Mouse (Mus musculus) intestine, postnatal 0 days (tissue): Measurements from ENCODE around the gene Sfxn3. TPM values are rescaled to one million over a fixed set of nuclear protein-coding genes. Genes with fewer than 3 reads are reported as not detected.
"Not testable (repeated sequence)": the region's sequence is repeated elsewhere in the genome, so short reads cannot be mapped to it uniquely, and the experiment has no call there.

Experiments used
- ATAC-seq: fragments of 200-750 bp; cut with Nextera tagmentation; 2 replicates; pipeline ENCODE4 v1.8.0; 2017; ENCODE audit warnings: mild to moderate bottlenecking, moderate TSS enrichment, moderate library complexity
- H3K27ac ChIP-seq: fragments of 300-500 bp; sonication (generic); 2 replicates; pipeline ENCODE4 v1.5.1; 2014; ENCODE audit warnings: mild to moderate bottlenecking, low read depth, low read length, moderate library complexity
- H3K27me3 ChIP-seq: fragments of 300-500 bp; sonication (generic); replicated peaks from 2 replicates; pipeline ENCODE4 v1.6.1; 2014; ENCODE audit warnings: low read length, mixed read lengths; ENCODE audit not compliant: control insufficient read depth, insufficient read depth
- H3K36me3 ChIP-seq: fragments of 300-500 bp; sonication (generic); 2 replicates; pipeline ENCODE4 v1.6.1; 2014; ENCODE audit warnings: mild to moderate bottlenecking, moderate library complexity; ENCODE audit not compliant: control insufficient read depth, insufficient read depth
- H3K4me1 ChIP-seq: fragments of 300-500 bp; sonication (generic); replicated peaks from 2 replicates; pipeline ENCODE4 v1.6.1; 2014; ENCODE audit warnings: antibody characterized with exemption, low read length, mixed read lengths; ENCODE audit not compliant: control insufficient read depth, insufficient read depth
- H3K4me2 ChIP-seq: fragments of 300-500 bp; sonication (generic); replicated peaks from 2 replicates; pipeline ENCODE4 v1.6.1; 2014; ENCODE audit warnings: low read depth, mild to moderate bottlenecking, moderate library complexity
- H3K4me3 ChIP-seq: fragments of 300-500 bp; sonication (generic); 2 replicates; pipeline ENCODE4 v1.5.1; 2014; ENCODE audit warnings: low read depth, low read length
- H3K9ac ChIP-seq: fragments of 300-500 bp; sonication (generic); 2 replicates; pipeline ENCODE4 v1.6.1; 2014; ENCODE audit warnings: mild to moderate bottlenecking, low read depth, low read length
- H3K9me3 ChIP-seq: fragments of 300-500 bp; sonication (generic); 2 replicates; pipeline ENCODE4 v1.6.1; 2016; ENCODE audit warnings: mixed run types; ENCODE audit not compliant: control insufficient read depth
- CTCF ChIP-seq: sonication (generic); IDR thresholded peaks from 2 replicates; pipeline ENCODE4 v1.5.1; 2016; ENCODE audit warnings: low read depth, mild to moderate bottlenecking, control low read depth, antibody characterized with exemption, moderate library complexity
- WGBS: fragments of 180-500 bp; shearing (Covaris S2); extraction: QIAGEN DNeasy Blood & Tissue Kit; methylation state at CpG from one replicate; pipeline ENCODE4 v1.1.7; 2014; 5-methylcytosine and 5-hydroxymethylcytosine counted together
- polyA plus RNA-seq: library from polyadenylated mRNA; unstranded; fragments of >200 nt; fragmentation: Nextera tagmentation; extraction: Ambion mirVana; gene quantifications from 2 replicates; pipeline ENCODE4 v1.2.1, GENCODE M21; 2015

Gene Sfxn3
- polyA plus RNA-seq, 1 experiment from 2014 or later, result 17.5 TPM

DNA sequence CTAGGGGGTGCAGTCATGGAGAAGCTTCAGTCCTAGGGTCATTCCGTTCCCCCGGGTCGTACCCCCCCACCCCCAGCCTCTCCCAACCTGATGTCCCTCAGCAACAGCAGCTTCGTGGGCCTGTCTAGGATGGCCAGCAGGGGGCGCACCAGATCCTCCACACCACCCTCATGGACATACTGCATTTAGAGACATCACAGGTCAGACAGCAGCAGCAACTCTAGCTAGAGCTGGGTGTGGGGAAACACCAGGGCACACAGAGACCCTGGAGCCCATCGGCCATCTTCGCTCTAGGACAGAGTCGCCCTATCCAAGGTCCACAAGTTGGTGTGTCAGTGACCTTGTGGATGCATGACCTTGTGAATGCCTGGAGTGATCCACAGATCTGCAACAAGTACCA, 17.2 kb upstream of the Sfxn3 start:
- Histone ChIP-seq H3K9me3 (no peaks in the 10 kb centered on the region), H3K4me3 (no peak overlapping the region), H3K36me3 (peaks cover 37% of the 10 kb centered on the region), H3K4me2 (peak overlapping the region; percentile 60; the same call in 1 of the 2 replicates), H3K4me1 (no peaks in the 10 kb centered on the region; the same call in 1 of the 2 replicates), H3K27me3 (no peaks in the 10 kb centered on the region), H3K27ac (no peak overlapping the region), H3K9ac (no peak overlapping the region)
- TF ChIP-seq CTCF, result peak; percentile 89
- WGBS, result 36% methylated on average over 8 of the region's 8 CpGs
- ATAC-seq, result no peak

DNA sequence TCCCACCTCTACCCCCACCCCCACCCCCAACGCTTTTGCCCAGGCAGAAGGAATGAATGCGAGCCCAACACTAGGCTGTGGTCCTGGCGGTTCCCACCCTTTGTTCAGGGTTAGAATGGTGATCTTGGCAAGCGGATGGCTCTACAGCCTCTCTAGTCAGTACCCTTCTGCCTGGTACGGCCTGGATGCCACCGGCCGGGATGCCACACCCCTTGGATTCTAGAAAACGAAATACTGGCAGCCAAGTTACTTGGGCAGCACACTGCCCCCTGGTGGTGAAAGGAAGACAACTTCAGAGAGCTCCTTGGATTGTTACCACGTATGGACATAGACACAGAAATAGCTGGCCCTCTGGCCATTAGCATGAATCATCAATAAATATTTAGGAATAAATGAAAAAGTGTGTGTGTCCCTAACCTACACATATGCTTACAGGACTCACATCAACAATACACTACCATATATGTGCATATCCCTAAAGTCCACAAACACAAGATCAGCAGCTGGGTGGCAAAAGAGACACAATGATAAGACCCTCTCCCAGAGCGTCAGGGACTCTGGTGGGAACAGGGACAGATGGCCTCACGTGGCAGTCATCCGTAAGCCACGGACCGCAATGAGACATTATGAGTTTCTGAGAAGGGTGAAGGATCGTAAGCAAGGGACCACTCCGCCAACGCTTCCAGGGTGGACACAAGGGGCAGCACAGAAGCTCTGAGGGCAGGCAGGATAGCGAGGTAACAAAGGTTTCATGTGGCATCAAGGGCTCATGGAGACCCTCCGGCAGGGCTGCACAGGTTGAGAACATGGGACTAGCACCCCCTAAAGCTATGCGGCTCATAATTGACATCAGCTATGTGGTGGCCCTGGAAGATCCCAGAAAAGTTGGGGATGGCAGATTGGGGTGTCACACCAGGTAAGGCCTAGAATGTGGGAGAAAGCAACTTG, 16.3 kb upstream of the Sfxn3 start:
- Histone ChIP-seq H3K9me3 (no peaks in the 10 kb centered on the region), H3K9ac (no peak overlapping the region), H3K27ac (no peak overlapping the region), H3K27me3 (no peaks in the 10 kb centered on the region), H3K36me3 (peaks cover 29% of the 10 kb centered on the region), H3K4me2 (peak overlapping the region; percentile 60), H3K4me3 (peak overlapping the region; percentile 15; the same call in 1 of the 2 replicates), H3K4me1 (no peaks in the 10 kb centered on the region; the same call in 1 of the 2 replicates)
- ATAC-seq, result no peak
- WGBS, result 39% methylated on average over 20 of the region's 20 CpGs
- TF ChIP-seq CTCF, result peak; percentile 89

DNA sequence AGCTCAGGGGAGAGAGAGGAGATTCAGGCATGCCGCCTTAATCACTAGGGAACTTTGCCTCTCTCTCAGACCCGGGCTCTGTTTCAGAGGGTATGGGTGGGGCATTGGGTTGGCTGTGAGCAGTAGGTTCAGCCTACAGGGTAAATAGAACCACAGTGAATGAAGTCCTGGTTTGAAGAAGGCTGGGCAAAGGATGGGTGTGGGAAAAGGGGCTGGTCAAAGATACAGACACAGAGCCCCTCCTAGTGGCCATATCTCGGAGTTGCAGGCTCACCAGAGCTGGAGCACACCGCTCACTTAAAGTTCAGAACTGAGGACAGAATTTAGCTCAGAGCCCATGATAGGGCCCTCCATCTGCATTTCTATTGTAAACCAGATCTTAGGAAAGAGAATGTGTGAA, 15.5 kb upstream of the Sfxn3 start:
- Histone ChIP-seq H3K9me3 (no peaks in the 10 kb centered on the region), H3K9ac (no peak overlapping the region), H3K27ac (no peak overlapping the region), H3K36me3 (peaks cover 21% of the 10 kb centered on the region), H3K4me3 (no peak overlapping the region), H3K4me1 (no peaks in the 10 kb centered on the region; the same call in 1 of the 2 replicates), H3K27me3 (no peaks in the 10 kb centered on the region), H3K4me2 (no peak overlapping the region)
- peak; percentile 91 for TF ChIP-seq CTCF
- ATAC-seq, result peak; percentile 50
- 14% methylated on average over 4 of the region's 4 CpGs for WGBS

DNA sequence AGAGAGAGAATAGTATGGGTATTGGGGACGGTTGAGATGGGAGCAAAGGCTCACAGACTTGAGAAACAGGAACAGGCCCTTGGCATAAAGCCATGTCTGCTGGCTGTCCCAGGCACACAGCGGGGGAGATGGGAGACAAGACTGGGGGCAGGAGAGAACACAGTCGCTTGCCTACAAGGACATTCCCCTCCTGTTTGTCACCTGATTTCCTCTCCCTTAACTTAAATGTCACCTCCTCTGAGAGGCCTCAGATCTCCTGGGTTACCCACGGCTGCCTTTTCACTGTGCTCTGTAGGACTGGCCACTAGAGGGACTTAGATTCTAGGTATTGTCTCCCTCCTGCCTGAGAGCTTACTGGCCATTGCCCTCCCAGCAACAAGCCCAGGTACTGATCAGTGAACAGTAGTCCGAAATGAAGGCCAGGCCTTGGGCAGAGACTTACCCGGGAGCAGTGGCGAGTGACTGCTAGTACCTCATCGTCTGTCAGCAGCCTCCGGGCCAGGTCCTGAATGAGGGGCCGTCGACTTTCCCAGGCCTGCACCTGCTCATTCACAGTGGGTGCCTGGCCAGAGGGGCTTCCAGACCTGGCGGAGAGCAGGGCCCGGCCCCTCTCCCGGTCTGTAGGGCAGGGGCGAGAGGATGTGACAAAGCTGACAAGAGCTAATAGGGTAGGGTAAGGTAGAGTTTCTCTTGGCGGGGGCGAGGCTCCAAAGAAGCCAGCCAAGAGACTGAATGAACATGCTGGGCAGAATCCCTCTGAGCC, 14.6 kb upstream of the Sfxn3 start:
- ATAC-seq, result no peak
- H3K27me3 ChIP-seq, result no peaks in the 10 kb centered on the region
- 62% methylated on average over 17 of the region's 17 CpGs for WGBS
- no peaks in the 10 kb centered on the region for H3K9me3 ChIP-seq
- no peak overlapping the region for H3K27ac ChIP-seq
- no peak overlapping the region for H3K9ac ChIP-seq
- TF ChIP-seq CTCF, result peak; percentile 68
- H3K4me2 ChIP-seq, result no peak overlapping the region
- peaks cover 12% of the 10 kb centered on the region; the same call in 1 of the 2 replicates for H3K36me3 ChIP-seq
- H3K4me3 ChIP-seq, result no peak overlapping the region
- H3K4me1 ChIP-seq, result no peaks in the 10 kb centered on the region; the same call in 1 of the 2 replicates

DNA sequence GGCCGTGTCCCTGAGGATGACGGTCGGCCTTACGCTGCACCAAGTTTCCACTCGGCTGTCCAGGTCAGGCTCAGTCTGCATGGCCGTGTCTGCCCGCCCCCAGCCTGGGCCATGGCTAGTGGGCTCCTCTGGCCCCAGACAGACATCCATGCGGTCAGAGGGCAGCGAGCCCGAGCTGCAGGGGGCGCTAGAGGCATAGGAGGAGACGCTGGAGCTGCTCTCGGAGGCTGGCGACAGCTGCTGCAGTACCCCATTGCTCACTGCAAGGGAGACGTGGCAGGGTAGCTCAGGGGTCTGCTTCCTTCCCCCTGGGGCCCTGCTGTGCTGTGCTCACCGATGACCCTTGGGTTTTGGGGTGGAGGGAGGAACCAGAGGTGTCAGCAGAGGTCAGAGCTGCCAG, 10.4 kb upstream of the Sfxn3 start:
- Histone ChIP-seq H3K27ac (no peak overlapping the region), H3K4me3 (no peak overlapping the region), H3K27me3 (0 out of 2 replicates have a peak, but pooled peaks cover 3% of the 10 kb centered on the region), H3K4me2 (no peak overlapping the region), H3K36me3 (no peaks in the 10 kb centered on the region), H3K4me1 (no peaks in the 10 kb centered on the region), H3K9me3 (no peaks in the 10 kb centered on the region), H3K9ac (no peak overlapping the region)
- 42% methylated on average over 15 of the region's 16 CpGs for WGBS
- no peak for ATAC-seq
- peak; percentile 83 for TF ChIP-seq CTCF

DNA sequence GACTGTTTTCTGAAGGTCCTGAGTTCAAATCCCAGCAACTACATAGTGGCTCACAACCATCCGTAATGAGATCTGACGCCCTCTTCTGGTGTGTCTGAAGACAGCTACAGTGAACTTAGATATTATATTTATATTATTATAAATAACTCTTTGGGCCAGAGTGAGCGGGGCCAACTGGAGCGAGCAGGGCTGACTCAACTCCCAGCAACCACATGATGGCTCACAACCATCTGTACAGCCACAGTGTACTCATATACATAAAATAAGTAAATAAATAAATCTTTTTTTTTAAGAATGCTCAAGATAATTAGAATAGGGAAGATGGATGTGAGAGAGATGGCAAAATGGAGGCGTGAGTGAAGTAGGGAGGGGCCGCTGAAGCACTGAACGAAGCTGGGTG, 9.1 kb upstream of the Sfxn3 start:
- not testable (repeated sequence) for H3K27ac ChIP-seq, H3K9me3 ChIP-seq, H3K9ac ChIP-seq, ATAC-seq, H3K4me3 ChIP-seq, H3K4me2 ChIP-seq, H3K36me3 ChIP-seq, H3K4me1 ChIP-seq, H3K27me3 ChIP-seq
- WGBS, result 82% methylated on average over 7 of the region's 7 CpGs
